Mouse (Mus musculus) MEL (cell line): ENCODE measurements around the gene Prkx. TPM values are rescaled to one million over a fixed set of nuclear protein-coding genes. Genes with fewer than 3 reads are reported as not detected.

Experiments
- DNase-seq: peaks from one replicate; pipeline ENCODE4 v3.0.0; 2011; ENCODE audit warnings: low read depth, low spot score
- H3K27ac ChIP-seq: 2 replicates; pipeline ENCODE4 v1.5.1; 2012; ENCODE audit warnings: low read depth, mild to moderate bottlenecking, control low read depth, low read length, moderate library complexity; ENCODE audit not compliant: control insufficient read depth
- H3K27me3 ChIP-seq, 2 experiments: fragments of 150-350 bp in 1 of 2; sonication (generic) in 1 of 2; 2 replicates each; pipeline ENCODE4 v1.6.1; 2012; ENCODE audit warnings: low read length in 2 of 2, mild to moderate bottlenecking in 2 of 2, improper control_type of control experiment in 1 of 2, moderate library complexity in 1 of 2; ENCODE audit not compliant: insufficient read depth in 2 of 2, control insufficient read depth in 1 of 2
- H3K36me3 ChIP-seq, 2 experiments: 2 replicates each; pipeline ENCODE4 v1.6.1; 2012 to 2014; ENCODE audit warnings: low read length in 2 of 2, improper control_type of control experiment in 1 of 2, inconsistent platforms in 1 of 2, mild to moderate bottlenecking in 1 of 2; ENCODE audit not compliant: insufficient read depth in 2 of 2, control insufficient read depth in 1 of 2
- H3K4me1 ChIP-seq, 2 experiments: fragments of 150-350 bp in 1 of 2; sonication (generic) in 1 of 2; 2 replicates each; pipeline ENCODE4 v1.6.1; 2012; ENCODE audit warnings: low read length in 2 of 2, improper control_type of control experiment in 1 of 2, mild to moderate bottlenecking in 1 of 2; ENCODE audit not compliant: insufficient read depth in 2 of 2, control insufficient read depth in 1 of 2
- H3K4me3 ChIP-seq, 2 experiments: fragments of 150-350 bp in 1 of 2; sonication (generic) in 1 of 2; 2 replicates each; pipeline ENCODE4 v1.5.1; 2012; ENCODE audit warnings: low read depth in 2 of 2, low read length in 2 of 2, mild to moderate bottlenecking in 2 of 2, moderate library complexity in 2 of 2, control low read depth in 1 of 2, improper control_type of control experiment in 1 of 2; ENCODE audit not compliant: control insufficient read depth in 1 of 2, insufficient read depth in 1 of 2
- H3K79me2 ChIP-seq: 2 replicates; pipeline ENCODE4 v1.6.1; 2012; ENCODE audit warnings: mild to moderate bottlenecking, low read length, moderate library complexity; ENCODE audit not compliant: control insufficient read depth, poor library complexity, insufficient read depth
- H3K9ac ChIP-seq: 2 replicates; pipeline ENCODE4 v1.6.1; 2012; ENCODE audit warnings: low read depth, mild to moderate bottlenecking, control low read depth, low read length, moderate library complexity; ENCODE audit not compliant: control insufficient read depth, poor library complexity, severe bottlenecking
- H3K9me3 ChIP-seq: fragments of 150-350 bp; sonication (generic); replicated peaks from 2 replicates; pipeline ENCODE4 v1.6.1; 2012; ENCODE audit warnings: mild to moderate bottlenecking, low read length, improper control_type of control experiment, moderate library complexity; ENCODE audit not compliant: insufficient read depth
- CTCF ChIP-seq, 3 experiments: IDR thresholded peaks in 2 of 3; conservative IDR thresholded peaks in 1 of 3; 2 replicates each; pipeline ENCODE4 v1.5.1; 2011 to 2012; ENCODE audit warnings: low read length in 3 of 3, low read depth in 2 of 3, mild to moderate bottlenecking in 2 of 3, improper control_type of control experiment in 1 of 3, inconsistent platforms in 1 of 3, mixed read lengths in 1 of 3, moderate library complexity in 1 of 3; ENCODE audit not compliant: control insufficient read depth in 1 of 3, insufficient read depth in 1 of 3, poor library complexity in 1 of 3, severe bottlenecking in 1 of 3
- ELF1 ChIP-seq: IDR thresholded peaks from 2 replicates; pipeline ENCODE4 v1.6.1; 2014; ENCODE audit warnings: low read depth, mild to moderate bottlenecking, inconsistent platforms, low read length, improper control_type of control experiment, moderate library complexity
- ETS1 ChIP-seq: IDR thresholded peaks from 2 replicates; pipeline ENCODE4 v1.6.1; 2012; ENCODE audit warnings: low read depth, mild to moderate bottlenecking, inconsistent platforms, low read length, improper control_type of control experiment, moderate library complexity
- GABPA ChIP-seq: IDR thresholded peaks from 2 replicates; pipeline ENCODE4 v1.6.1; 2012; ENCODE audit warnings: low read depth, mild to moderate bottlenecking, inconsistent platforms, low read length, improper control_type of control experiment, moderate library complexity
- GATA1 ChIP-seq: IDR thresholded peaks from 2 replicates; pipeline ENCODE4 v1.6.1; 2011; ENCODE audit warnings: low read depth, low read length, improper control_type of control experiment
- HCFC1 ChIP-seq: IDR thresholded peaks from 2 replicates; pipeline ENCODE4 v1.6.1; 2012; ENCODE audit warnings: low read depth, mild to moderate bottlenecking, inconsistent platforms, low read length, improper control_type of control experiment, moderate library complexity
- MAZ ChIP-seq: IDR thresholded peaks from 2 replicates; pipeline ENCODE4 v1.6.1; 2012; ENCODE audit warnings: low read depth, mild to moderate bottlenecking, inconsistent platforms, low read length, improper control_type of control experiment
- NRF1 ChIP-seq: IDR thresholded peaks from 2 replicates; pipeline ENCODE4 v1.6.1; 2014; ENCODE audit warnings: low read depth, mild to moderate bottlenecking, inconsistent platforms, low read length, improper control_type of control experiment, moderate library complexity; ENCODE audit not compliant: poor library complexity, insufficient read depth, severe bottlenecking
- RAD21 ChIP-seq: IDR thresholded peaks from 2 replicates; pipeline ENCODE4 v1.6.1; 2011; ENCODE audit warnings: mild to moderate bottlenecking, low read depth, low read length, improper control_type of control experiment
- RCOR1 ChIP-seq: IDR thresholded peaks from 2 replicates; pipeline ENCODE4 v1.6.1; 2012; ENCODE audit warnings: low read depth, mild to moderate bottlenecking, inconsistent platforms, low read length, improper control_type of control experiment
- SIN3A ChIP-seq: IDR thresholded peaks from 2 replicates; pipeline ENCODE4 v1.6.1; 2012; ENCODE audit warnings: low read length, improper control_type of control experiment, inconsistent platforms
- SMC3 ChIP-seq: IDR thresholded peaks from 2 replicates; pipeline ENCODE4 v1.6.1; 2011; ENCODE audit warnings: low read depth, low read length, improper control_type of control experiment
- TBP ChIP-seq: IDR thresholded peaks from 2 replicates; pipeline ENCODE4 v1.8.0; 2011; ENCODE audit warnings: low read depth, low read length, improper control_type of control experiment
- TCF12 ChIP-seq: IDR thresholded peaks from 2 replicates; pipeline ENCODE4 v1.6.1; 2014; ENCODE audit warnings: low read depth, mild to moderate bottlenecking, inconsistent platforms, low read length, improper control_type of control experiment, moderate library complexity
- UBTF ChIP-seq: IDR thresholded peaks from 2 replicates; pipeline ENCODE4 v1.6.1; 2012; ENCODE audit warnings: low read depth, mild to moderate bottlenecking, inconsistent platforms, low read length, improper control_type of control experiment, moderate library complexity, borderline replicate concordance; ENCODE audit not compliant: insufficient read depth
- USF1 ChIP-seq: IDR thresholded peaks from 2 replicates; pipeline ENCODE4 v1.6.1; 2014; ENCODE audit warnings: low read depth, mild to moderate bottlenecking, inconsistent platforms, low read length, improper control_type of control experiment, moderate library complexity
- USF2 ChIP-seq, 2 experiments: IDR thresholded peaks; 2 replicates each; pipeline ENCODE4 v1.6.1; 2011 to 2012; ENCODE audit warnings: improper control_type of control experiment in 2 of 2, low read length in 2 of 2, borderline replicate concordance in 1 of 2, inconsistent platforms in 1 of 2, low read depth in 1 of 2, mild to moderate bottlenecking in 1 of 2; ENCODE audit not compliant: insufficient read depth in 1 of 2
- polyA plus RNA-seq, 2 experiments: library from polyadenylated mRNA; stranded (reverse) in 1 of 2; unstranded in 1 of 2; fragments of >175 nt in 1 of 2; fragments of >200 nt in 1 of 2; gene quantifications; 2 replicates each; pipeline versions ENCODE4 v1.2.1 to v1.2.4; 2012; ENCODE audit warnings: low replicate concordance in 2 of 2, low read depth in 1 of 2; ENCODE audit not compliant: insufficient read length in 2 of 2, insufficient read depth in 1 of 2, missing spikeins in 1 of 2
- total RNA-seq: library from RNA; depleted of rRNA; stranded (reverse); fragments of 300-350 nt; gene quantifications from 2 replicates; pipeline ENCODE4 v1.2.3, GENCODE M21; 2012

Prkx gene
- total and polyA plus RNA-seq, 3 experiments = 4.3 to 6.7 TPM; not detected in 1

DNA sequence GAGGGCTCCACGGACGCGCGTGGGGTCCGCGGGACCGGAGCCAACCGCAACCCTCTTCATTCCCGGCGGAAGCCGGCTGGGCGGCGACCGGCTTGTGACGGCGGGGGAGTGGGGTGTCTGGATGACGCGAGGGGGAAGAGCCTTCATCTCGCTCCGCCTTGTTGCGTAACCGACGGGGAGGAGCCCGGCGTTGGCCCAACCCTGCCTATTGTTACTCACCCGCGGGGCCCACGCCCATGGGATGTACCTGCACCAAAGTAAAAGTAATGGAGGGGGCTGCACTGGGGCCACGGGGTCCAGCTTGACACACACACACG, 262 bp downstream of the Prkx start (continued):
- TF ChIP-seq ETS1 = 0 out of 2 replicates have a peak, but pooled peaks have one; percentile 1
- no peak for TF ChIP-seq SMC3

DNA sequence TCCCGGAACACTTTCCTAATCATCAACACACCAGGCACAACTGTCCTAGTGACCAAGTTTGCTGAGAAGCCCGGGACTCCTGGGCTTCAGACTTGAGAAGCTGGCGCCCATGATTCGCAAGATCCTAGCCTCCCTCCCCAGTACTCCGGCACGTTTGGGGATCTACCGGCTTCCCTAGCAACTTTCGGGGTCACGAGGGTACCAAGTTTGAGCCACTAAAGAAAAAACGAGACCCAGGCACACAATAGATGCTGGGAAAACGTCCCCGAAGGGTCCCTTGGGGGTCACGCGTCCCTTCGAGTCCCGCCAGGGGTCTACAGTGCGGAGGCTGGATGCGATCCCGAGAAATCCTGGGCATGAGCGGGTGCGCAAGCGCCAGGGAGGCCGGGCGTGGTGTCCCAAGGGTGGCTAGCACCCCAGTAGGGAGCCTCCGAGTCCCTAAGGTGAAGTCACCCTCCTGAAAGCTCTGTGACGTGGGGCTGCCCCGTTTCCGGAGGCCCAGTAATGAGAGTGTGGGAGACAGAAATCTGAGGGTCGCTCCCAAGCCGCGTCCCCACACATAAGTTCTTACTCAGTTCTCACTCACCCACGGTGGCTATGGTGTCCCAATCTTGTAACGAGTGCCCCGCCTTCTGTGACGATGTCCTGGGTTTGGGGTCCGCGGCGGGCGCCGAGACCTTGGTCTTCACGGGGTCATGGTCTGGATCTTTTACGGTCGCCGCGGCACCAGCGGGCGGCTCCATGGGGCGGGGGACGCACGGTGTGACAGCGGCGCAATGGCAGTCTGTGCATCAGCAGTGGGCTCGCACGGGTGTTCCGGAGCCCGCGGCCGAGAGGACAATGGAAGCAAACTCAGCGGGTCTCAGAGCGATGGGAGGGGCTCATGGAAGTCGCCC, 868 bp downstream of the Prkx start:
- H3K27ac ChIP-seq = no peak overlapping the region
- H3K79me2 ChIP-seq = peaks cover 2% of the 10 kb centered on the region
- peak overlapping the region; percentile 88 to 92 for H3K4me3 ChIP-seq
- peak; percentile 52 for DNase-seq
- H3K9me3 ChIP-seq = no peaks in the 10 kb centered on the region
- H3K4me1 ChIP-seq = peaks cover 0 to 3% of the 10 kb centered on the region in 2 experiments; a peak in 1 of 4 replicates
- peak overlapping the region; percentile 75 for H3K9ac ChIP-seq
- peaks cover 0 to 2% of the 10 kb centered on the region in 2 experiments; a peak in 1 of 4 replicates for H3K36me3 ChIP-seq
- no peaks in the 10 kb centered on the region for H3K27me3 ChIP-seq
- TF ChIP-seq USF1 = no peak
- 0 out of 2 replicates have a peak, but pooled peaks have one; percentile 11 for TF ChIP-seq ETS1
- no peak; the same call in 1 of the 2 replicates for TF ChIP-seq TBP
- TF ChIP-seq NRF1 = peak; percentile 66
- peak; percentile 26 for TF ChIP-seq SIN3A

DNA sequence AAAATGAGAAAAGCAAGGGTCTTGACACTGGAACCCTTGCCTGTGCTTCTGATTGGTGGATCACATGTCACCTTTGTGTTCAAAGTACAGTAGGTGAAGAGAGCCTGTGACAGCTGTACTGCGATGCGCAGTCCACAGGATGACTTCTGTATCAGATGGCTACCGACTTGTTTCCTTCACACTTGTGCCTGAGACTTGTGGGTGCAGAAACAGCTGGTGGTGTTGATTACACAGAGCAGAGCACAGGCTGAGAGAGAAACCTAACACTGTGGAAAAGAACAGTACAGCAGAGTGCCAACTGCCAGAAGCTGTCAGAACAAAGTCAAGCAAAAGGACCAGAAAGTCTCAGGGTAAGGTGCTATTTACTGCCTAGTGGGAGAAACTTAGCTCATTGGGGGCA, 7.4 kb downstream of the Prkx start:
- no peak for TF ChIP-seq RCOR1
- no peak for TF ChIP-seq MAZ
- no peak for TF ChIP-seq RAD21
- no peak for TF ChIP-seq USF1
- no peak for TF ChIP-seq SIN3A
- no peak for TF ChIP-seq UBTF
- TF ChIP-seq HCFC1 = no peak
- no peak for TF ChIP-seq ELF1
- TF ChIP-seq GATA1 = no peak
- TF ChIP-seq USF2 (IDR thresholded peaks at IDR 0.05; ENCODE audit: borderline replicate concordance in 1 of 2, insufficient read depth in 1 of 2, low read depth in 1 of 2, low read length in 2 of 2) = no peak
- TF ChIP-seq GABPA = no peak
- TF ChIP-seq TCF12 = no peak
- no peak for TF ChIP-seq CTCF (IDR thresholded peaks at IDR 0.05 in 2 of 3, conservative IDR thresholded peaks at IDR 0.05 in 1 of 3; ENCODE audit: control insufficient read depth in 1 of 3, insufficient read depth in 1 of 3, low read depth in 2 of 3, low read length in 3 of 3, poor library complexity in 1 of 3, severe bottlenecking in 1 of 3)
- Histone ChIP-seq H3K9me3 (no peaks in the 10 kb centered on the region), H3K4me1 (no peaks in the 10 kb centered on the region), H3K4me3 (no peak overlapping the region), H3K36me3 (no peaks in the 10 kb centered on the region), H3K27me3 (no peaks in the 10 kb centered on the region), H3K79me2 (no peaks in the 10 kb centered on the region; the same call in 1 of the 2 replicates), H3K9ac (no peak overlapping the region), H3K27ac (no peak overlapping the region)
- DNase-seq = no peak
